Mouse (Mus musculus) heart, adult 9 months (tissue): Measurements from ENCODE around the gene Gnptg.
A peak's percentile ranks its signal among the peaks of the same experiment; 100 is the strongest.

Source experiments
- DNase-seq, 2 experiments: peaks; one replicate each; pipeline ENCODE4 v3.0.0; 2022; ENCODE audit warnings: low spot score in 2 of 2

The Gnptg gene

DNA sequence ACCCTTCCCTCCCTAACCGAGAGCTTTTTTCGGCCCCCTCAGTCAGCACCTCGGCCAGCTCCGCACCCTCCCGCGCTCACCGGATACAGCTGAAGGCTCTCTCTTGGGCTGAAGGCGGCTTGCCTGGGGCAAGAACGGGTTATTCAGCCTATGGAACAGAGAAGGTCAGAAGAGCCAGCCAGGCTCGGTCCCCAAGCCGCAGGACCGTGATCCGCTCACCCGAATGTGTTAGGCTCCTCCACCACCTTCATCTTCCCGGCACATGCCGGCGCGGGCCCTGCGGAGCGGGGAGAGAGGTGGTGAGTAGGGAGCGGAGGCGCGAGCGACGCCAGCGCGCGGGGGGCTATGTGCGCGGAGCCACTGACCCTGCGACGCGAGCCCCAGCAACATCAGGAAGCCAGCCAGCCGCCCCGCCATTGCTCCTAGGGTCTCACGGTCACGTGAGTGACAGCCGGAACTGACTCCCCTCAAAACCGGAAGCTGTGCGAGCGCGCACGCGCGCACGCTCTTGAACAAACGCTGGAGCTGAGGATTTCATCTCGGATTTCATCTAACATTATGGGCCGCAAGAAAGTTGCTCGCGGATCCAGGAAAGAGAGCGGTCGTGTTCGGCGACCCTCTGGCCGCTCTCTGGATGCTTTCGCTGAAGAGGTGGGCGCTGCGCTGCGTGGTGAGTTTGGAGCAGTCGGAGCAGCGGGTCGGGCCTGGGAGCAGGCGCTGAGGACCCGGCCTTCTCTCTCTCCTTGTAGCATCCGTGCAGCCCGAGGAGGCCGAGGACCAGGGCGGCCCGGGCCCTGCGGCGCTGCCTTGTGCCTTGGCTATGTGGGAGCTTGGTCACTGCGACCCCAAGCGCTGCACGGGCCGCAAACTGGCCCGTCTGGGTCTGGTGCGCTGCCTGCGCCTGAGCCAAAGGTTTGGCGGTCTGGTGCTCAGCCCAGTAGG is at the start of gene Gnptg, which contains the start of gene Tsr3:
Gene Gnptg (minus strand): TSS at position 430 of the 942 bp plus-strand sequence.
Gene Tsr3 (plus strand): TSS at position 476 of the 942 bp plus-strand sequence.
- peak; percentile 81 to 83 for DNase-seq

DNA sequence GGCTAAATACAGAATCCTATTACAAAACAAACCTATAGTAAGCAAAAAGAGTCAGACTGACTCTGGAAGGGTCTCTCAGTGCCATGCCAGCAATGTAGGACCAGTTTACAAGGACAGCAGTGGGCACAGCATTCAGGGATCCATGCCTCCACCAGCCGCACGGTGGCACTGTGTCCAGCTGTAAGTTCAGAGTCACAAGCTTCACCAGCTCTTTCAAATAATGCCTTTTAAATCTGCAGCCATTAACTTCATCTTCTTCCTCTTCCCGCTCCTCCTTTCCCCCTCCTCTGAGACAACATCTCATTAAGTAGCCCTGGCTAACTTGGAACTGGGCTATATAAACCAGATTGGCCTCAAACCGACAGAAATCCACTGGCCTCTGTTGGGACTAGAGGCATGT is 48.9 kb upstream of the Gnptg start:
- DNase-seq = no peak

- DNase-seq = peak; percentile 40 to 66
Observed at GRCm38 (mm10) chr17:25285033-25285432, 45.1 kb upstream of the Gnptg start.

DNA sequence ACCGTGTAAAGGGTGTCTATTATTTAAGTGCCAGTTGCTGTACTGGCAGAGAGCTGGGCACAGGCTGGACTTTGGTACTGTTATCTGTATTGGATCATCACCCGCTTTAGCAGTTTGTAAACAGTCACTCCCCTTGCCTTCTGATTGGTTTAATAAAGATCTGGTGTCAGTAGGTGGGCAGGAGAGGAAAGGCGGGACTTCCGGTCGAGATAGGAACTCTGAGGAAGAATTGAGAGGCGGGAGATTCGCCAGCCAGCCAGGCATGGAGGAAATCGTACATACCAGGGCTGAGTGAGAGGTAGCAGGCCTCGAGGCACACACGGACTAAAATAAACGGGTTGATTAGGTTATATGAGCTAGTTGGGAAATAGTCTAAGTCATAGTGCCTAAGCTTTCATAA is 42.2 kb upstream of the Gnptg start:
- peak; percentile 29 to 50 for DNase-seq

DNA sequence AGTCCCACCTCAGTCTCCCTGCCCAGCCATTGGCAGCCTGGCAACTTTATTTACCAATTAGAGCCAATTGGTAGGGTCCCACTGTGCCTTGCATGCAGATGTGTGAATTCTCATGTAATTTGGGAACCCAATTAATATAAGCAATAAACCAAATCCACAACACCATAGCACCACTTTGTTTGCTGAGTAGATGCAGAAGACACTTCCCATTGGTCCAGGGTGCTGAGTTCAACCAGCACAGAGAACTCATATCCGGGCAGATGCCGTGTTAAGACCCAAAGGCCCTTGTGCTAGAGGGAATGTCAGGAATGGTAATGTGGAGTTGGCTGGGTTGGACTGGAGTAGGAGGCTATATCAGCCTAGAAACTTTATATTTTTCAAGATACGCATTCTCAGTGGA is 35.9 kb upstream of the Gnptg start:
- DNase-seq = no peak

DNA sequence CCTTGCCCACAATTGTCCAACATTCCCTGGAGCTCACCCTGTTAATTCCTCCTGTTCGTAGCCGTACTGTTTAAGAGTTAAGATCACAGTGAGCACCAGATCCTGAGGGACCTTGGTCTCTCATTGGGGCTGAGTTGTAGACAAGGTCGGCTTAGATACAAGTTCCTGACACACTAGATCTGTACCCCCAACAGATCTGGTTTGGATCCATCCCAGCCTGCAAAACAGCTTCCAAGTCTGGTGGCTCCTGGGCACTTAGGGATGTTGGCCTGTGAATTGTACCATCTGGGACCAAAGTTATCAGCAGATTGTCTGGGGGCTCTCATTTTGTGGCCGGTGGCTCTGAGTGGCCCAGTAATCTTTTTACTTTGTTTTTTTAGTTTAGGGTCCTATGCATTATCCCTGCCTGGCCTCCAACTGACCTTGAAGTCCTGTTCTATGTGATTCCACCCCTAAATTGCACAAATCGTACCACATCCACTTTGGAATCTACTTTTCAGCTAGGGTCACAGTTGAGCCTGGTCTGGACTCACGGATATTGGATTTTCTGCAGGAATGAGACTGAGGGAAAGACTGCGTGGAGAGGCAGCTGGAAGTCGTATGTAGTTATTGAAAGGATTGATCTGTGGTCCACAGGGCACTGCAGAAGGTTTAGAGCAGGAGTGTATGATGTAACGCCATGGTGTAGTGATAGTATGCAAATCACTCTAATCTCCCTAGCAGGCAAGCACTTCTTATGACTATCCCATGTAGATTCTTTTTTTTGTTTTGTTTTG is 34.8 kb upstream of the Gnptg start, which contains the start of gene Ube2i:
Gene Ube2i (minus strand): TSS at position 52 of the 776 bp plus-strand sequence.
- DNase-seq = no peak

DNA sequence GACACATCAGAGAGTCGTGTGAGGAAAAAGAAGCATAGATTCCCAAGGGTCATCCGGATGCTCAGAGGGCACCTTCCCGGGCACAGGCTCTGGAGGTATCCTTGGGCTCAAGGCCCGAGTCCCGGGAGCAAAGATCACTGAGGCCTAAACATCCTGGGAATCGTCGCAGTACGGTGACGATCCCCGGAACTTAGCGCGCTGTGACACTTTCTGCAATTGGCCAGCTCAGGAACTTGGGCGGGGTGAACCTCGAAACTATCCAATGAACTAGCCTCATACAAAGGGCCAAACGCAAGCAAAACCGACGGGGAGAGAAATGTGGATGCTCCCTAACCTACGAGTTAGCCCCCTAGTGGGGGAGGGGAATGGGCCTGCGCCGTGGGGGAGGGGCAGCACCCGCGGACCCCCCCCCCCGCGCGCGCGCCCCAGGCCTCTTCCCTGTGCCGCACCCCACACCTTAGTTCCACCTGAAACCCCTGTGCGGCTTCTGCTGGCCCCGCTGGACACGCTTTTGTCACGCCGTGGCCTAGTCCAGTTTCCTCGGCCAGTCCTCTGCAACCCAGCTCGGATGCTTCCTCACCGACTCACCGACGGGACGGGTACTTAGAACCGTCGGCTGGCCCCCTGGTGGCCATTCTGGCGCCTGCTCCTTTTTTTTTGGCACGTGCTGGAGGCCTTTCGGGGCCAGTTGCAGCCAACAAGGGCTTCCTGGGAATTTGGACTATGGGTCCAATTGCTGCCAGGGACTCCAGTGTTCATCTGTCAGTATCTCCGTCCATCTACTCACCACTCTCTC is 34.0 kb upstream of the Gnptg start:
- DNase-seq = peak; percentile 98

GRCm38 (mm10) chr17:25272951-25273705 is 33.2 kb upstream of the Gnptg start:
- peak in 1 of 2 experiments; percentile 95 for DNase-seq

DNA sequence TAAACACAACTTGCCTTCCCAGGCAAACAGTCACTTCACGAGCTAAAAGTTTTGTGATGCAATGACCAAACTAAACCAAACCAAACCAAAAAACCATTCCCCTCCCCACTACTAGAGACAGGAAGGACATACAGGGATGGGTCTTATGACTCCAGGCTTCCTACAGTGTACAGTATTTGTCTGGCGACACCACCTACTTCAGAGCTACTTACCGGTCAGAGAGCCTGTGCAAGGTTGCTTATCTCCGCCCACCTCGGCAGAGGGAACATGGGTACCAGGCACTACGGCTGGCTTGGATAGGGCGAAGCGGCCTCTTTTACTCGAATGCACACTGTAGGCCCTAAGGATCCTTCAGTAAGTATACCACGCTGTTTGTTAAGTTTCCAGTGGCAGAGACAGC is 32.4 kb upstream of the Gnptg start:
- DNase-seq = no peak

DNA sequence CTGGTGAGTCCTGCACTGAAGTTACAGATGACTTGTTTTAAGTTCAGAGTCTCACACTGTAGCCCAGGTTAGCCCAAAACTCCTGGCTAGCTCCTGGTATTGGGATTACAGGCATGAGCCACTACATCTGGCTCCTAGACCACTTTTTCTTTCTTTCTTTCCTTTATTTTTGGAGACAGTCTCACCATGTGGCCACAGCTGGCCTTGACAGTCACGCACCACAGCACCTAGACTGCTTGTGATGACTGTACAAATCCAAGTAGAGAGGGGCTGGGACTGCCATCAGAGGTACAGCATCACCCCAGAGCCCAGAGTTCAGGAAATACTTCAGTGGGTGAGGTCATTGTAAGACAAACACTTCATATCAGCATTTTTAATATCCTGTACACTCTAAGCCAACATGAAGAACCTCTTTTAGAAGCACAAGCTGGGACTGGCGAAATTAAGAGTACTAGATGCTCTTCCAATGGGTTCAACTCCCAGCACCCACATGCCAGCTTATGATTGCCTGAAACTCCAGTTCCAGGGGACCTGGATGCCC is 30.9 kb upstream of the Gnptg start:
- no peak for DNase-seq

GRCm38 (mm10) chr17:25264453-25264852 is 24.5 kb upstream of the Gnptg start:
- DNase-seq = peak; percentile 57 to 68

- DNase-seq = no peak
Observed at GRCm38 (mm10) chr17:25257804-25258261, 17.9 kb upstream of the Gnptg start.

GRCm38 (mm10) chr17:25256140-25256754 is 16.3 kb upstream of the Gnptg start, which contains the start of gene Baiap3:
Gene Baiap3 (minus strand): TSS chr17:25256364.
- DNase-seq = no peak

DNA sequence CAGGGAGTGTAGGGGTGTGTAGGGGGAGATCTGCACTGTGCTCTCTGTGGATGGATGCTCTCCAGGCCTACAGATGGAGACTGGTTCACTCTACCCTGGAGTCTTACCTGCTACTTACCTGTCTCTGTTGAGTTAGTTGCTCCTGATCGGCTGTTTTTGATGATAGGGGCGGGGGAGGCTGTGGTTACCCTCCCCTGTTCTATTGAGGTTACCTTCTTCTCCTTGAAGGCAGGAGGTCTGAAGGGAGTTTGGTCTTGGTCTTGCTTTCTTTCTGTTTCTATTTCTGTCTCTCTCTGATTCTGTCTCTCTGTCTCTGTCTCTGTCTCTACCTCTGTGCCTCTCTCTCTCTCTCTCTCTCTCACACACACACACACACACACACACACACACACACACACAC is 15.2 kb upstream of the Gnptg start:
- no peak for DNase-seq

DNA sequence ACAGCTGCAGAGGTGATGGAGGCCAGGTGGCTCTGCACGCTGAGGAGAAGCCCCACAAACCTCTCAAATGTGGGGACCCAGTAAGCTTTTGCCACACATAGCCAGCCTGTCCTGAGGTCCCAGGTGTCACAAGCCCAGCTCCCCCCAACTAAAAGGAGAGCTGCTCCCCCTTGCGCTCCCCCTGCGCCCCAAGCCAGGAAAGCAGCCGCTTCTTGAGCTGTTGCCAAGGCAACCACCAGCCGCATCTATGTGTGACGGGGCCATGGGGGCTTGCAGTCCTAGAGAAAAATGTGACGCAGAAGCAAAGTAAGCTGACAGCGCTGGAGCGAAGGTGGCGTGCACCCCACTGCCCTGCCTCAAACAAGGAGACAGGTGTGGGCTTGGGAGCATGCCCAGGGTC is 13.8 kb upstream of the Gnptg start:
- no peak for DNase-seq

- DNase-seq = no peak
Observed at GRCm38 (mm10) chr17:25252643-25253042, 12.7 kb upstream of the Gnptg start.

- DNase-seq = no peak
Observed at GRCm38 (mm10) chr17:25250181-25250835, 10.4 kb upstream of the Gnptg start.

GRCm38 (mm10) chr17:25248033-25248750 is 8.3 kb upstream of the Gnptg start:
- no peak for DNase-seq

DNA sequence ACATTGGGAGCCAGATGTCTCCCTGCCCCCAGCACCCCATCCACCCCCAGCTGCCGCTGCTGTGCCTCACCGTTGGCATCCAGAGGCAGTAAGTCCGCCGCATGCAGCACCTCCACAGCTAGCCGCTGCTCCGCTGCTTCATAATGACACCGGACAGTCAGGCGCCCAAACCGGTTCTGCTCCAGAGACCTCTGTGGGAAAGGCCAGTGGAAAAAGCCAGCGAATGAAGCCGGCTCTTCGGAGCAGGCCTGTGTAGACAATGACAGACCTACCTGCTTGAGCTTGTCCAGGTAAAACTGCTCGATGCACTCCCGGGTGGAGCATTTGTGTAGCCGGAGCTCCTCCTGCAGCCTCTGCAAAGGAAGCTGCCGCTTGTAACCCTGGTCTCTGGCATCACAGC is 4.3 kb upstream of the Gnptg start:
- DNase-seq = no peak
